Mouse (Mus musculus): ENCODE results near the gene Shb.

- no peak for TF ChIP-seq CTCF (IDR thresholded peaks at IDR 0.05; ENCODE audit: borderline replicate concordance, insufficient read depth, low read length)
- no peak for TF ChIP-seq POLR2A (IDR thresholded peaks at IDR 0.05; ENCODE audit: low read depth, low read length)
These were observed 69.6 kb downstream of the Shb start for GRCm38 (mm10) chr4:45462628-45463027.

All from embryonic fibroblast, embryonic 13.5 days (primary cell).